Mouse (Mus musculus) gastrocnemius, adult 8-10 months (tissue): Measurements from ENCODE around the gene Rpap2. TPM values are rescaled to one million over a fixed set of nuclear protein-coding genes. Genes with fewer than 3 reads are reported as not detected.

Experiments used
- DNase-seq, 2 experiments: peaks; one replicate each; pipeline ENCODE4 v3.0.0; 2022; ENCODE audit warnings: low spot score in 2 of 2
- total RNA-seq, 4 experiments: library from RNA; stranded (reverse); gene quantifications; 2 replicates each; pipeline ENCODE4 v1.2.4; 2022

Rpap2 gene
- 10 to 100 TPM; 10.2 to 16.1 (median 12.3) TPM for total RNA-seq

GRCm38 (mm10) chr5:107597301-107598077 lies at the start of gene Rpap2, which contains the start of gene Glmn:
TSS of gene Rpap2 (plus strand) at chr5:107597373.
TSS of gene Glmn (minus strand) at chr5:107597888.
- DNase-seq, result peak; percentile 61 to 77

GRCm38 (mm10) chr5:107547955-107548354 lies 49.2 kb upstream of the Rpap2 start:
- no peak for DNase-seq

GRCm38 (mm10) chr5:107548444-107548843 lies 48.7 kb upstream of the Rpap2 start:
- DNase-seq, result no peak

DNA sequence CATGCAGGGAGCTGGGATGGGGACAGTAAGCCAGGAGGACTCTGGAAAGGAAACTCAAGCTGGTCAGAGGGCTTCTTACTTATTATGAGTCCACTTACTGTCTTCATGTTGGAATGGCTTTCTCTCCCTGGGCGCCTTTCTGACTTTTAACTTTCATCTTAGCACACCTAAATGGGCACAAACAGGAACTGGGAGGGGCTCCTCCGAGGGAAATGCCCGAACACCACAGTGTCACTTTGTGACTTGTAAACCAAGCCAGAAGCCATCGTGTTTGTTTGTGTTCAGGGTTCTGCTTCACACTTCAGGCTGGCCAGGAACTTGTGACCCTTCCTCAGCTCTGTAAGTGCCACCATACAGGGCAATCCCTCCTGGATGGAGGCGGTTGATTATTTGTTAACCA lies 42.8 kb upstream of the Rpap2 start:
- DNase-seq, result no peak

DNA sequence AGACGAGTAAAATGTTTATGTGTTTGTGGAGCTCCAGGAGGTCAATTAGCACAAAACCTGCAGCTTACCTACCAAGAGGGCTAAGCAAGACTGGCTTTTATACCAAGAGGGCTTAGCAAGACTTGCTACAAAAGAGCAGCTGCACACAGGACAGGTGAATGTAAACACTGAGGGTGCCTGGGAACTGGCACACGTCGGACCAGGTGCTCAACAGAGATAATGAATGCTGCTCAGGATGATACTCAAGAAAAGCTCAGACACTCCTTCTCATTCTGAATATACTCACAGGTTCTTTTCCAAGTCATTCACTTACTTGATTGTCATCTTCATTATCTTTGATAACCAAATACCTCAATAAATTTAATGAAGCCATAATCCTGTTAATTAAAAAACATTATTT lies 40.2 kb upstream of the Rpap2 start:
- no peak for DNase-seq

DNA sequence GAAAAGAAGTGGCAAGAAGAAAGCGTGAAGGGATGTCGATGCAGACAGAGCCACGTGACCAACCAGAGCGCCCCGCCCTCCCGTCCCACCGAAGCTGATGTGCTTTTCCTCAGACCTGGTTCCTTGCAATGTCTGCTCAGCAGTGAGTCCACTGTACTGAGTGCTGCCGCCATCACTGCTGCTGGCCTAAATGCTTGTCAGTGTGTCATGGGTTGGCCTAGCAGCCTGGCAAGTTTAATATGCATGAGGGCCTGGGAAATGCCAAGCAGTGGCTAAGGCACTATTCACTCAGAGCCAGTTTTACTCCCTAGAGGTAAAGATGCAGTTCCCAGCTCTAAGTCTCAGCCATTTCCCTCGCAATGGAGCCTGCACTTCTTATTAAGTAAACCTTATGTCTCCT lies 28.0 kb upstream of the Rpap2 start:
- no peak for DNase-seq

DNA sequence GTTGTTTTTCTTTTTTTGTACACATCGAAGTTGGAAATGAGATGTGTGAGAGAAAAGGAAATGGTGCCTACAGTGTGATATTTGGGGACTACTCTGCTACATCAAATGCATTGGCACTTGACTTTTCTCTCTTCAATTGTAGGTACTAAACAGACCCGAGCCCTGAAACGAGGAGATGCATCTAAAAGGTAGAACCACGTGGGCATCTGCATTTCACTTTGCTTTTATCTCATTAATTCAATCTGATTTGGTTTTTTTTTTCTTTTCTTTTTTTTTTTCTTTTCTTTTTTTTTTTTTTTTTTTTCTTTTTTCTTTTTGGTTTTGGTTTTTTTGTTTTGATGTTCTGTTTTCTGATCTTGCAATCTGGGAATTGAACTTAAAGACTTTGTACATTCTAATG lies 1.2 kb downstream of the Rpap2 start:
- DNase-seq, result no peak

DNA sequence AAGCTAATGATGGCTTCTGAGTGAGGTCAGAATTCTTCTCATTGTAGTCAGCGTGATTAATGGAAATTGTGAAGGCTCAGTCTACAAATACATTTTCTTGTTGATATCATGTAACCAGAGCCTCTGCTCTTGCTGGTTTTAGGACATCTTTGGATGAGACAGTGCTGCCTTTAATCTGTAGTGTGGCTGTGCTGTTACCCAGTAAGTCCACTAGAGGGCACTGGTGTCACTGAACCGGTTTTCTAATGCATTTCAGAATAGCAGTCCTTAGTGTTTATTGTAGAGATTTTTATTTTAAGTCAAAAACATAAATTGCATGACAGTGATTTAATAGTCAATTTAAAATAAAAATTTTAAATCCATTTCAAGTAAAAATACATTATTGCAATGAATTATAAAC lies 14.1 kb downstream of the Rpap2 start:
- DNase-seq, result peak in 1 of 2 experiments; percentile 9

- DNase-seq, result no peak
Measured at GRCm38 (mm10) chr5:107617986-107618385, 20.8 kb downstream of the Rpap2 start.

- DNase-seq, result no peak
Measured at GRCm38 (mm10) chr5:107621327-107621726, 24.2 kb downstream of the Rpap2 start.

GRCm38 (mm10) chr5:107633651-107634050 lies 36.5 kb downstream of the Rpap2 start:
- DNase-seq, result no peak

DNA sequence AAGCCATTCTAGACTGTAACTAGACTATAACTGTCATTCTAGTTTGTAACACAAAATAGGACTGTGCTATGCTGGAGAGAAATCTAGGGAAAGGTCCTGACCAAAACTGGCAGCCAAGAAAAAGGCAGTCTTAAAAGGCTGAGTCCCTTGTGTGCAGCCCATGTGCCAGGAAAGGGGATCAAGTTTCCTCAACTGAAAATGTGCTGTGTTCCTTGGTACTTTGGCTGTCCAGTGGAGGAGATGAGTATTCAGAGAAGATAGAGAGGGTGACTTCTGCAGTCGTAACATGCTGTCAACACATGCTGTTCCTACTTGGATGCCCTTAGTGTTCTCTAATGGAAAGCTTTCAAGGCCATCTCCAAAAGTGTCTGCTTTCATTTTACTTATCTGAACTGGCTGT lies 39.9 kb downstream of the Rpap2 start:
- DNase-seq, result no peak

GRCm38 (mm10) chr5:107638366-107638765 lies 41.2 kb downstream of the Rpap2 start:
- no peak for DNase-seq

GRCm38 (mm10) chr5:107644595-107644994 lies 47.4 kb downstream of the Rpap2 start:
- DNase-seq, result no peak

- no peak for DNase-seq
Measured at GRCm38 (mm10) chr5:107645935-107646334, 48.8 kb downstream of the Rpap2 start.

DNA sequence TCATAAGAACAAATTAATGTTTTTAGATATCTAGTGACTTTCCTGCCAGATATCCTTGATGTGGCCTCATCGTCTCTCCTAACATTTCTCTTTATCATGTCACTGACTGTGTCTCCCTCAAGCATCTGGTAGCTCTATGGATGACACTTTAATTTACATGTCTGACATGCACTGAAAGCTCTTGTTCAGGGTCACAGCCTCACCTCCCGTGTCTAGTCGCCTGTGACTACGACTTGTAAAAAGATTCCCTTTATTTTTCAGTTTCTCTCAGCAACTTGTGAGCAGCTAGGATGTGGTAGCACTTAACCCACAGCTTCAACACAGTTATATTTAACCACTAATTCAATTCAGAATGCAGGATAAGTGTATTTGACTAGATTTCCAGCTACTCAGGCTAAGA lies 50.4 kb downstream of the Rpap2 start:
- DNase-seq, result no peak

DNA sequence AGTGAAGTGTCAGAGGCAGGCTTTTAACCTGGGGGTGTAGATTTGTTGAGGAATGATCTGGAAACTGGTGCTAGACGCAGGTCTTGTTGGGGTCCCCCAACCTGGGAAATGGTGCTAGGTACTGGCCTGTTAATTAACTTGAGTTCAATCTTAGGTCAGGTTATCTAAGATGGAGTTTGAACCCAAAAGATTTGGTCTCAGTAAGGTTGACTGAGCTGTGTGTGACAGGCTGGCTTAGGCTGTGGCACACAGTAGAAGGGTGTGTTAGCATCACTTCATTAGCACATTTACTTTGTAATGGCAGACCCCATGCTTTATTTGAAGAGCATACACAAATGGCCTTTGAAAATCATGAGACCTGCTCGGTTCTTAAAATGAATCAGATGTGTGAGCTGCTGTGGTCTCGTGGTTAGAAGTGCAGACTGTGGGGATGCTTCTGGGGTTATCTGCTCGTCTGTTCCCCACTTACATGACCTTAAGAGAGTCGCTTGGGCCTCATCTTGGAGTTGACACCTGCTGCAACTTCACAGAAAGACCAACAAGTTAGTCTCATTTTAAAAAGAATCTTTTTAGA lies 51.5 kb downstream of the Rpap2 start:
- no peak for DNase-seq

GRCm38 (mm10) chr5:107649680-107650079 lies 52.5 kb downstream of the Rpap2 start:
- DNase-seq, result no peak

DNA sequence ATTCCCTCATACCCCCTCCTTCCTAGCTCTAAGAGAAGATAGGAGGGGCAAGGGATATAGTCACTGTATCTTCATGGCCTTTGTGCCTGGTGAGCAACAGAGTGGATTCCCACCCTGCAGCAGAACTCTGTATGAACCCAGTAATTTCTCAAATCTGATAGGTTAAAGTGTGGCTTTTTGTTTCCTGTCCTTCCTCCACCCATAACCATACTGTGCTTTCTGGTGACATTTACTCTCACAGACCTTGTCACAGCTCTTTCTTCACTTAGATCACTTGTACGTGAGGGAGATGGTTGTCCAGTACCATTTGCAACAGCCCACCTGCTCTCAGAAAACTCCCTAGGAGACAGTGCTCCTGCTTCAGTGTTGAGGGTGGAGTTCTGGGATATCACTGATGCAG lies 53.3 kb downstream of the Rpap2 start:
- no peak for DNase-seq

DNA sequence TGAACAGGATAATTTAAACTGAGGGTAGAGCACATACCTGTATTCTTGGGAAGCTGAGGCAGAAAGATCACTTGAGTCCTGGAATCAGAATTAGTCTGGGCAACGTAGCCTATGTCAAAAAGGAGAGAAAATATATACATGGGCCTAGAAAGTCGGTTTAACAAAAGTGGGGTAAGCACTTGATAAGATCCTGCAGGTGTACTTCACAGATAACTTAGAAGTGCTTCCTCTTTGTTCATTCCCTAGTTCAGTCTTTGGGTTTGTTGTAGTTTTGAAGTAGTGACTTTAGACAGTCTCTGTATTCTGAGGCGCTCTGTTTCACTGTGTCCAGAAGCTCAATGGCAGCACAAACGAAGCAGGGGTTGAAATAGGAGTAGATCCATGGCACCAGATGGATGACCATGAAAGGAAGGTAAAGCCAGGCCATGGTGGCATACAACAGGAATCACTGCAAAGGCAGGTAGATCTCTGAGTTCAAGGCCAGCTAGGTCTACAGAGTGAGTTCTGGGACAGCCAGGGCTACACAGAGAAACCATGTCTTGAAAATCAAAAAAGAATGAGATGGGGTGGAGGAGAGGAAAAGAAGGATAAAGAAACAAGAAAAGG lies 55.0 kb downstream of the Rpap2 start:
- no peak for DNase-seq

GRCm38 (mm10) chr5:107678392-107678791 lies 81.2 kb downstream of the Rpap2 start:
- no peak for DNase-seq

GRCm38 (mm10) chr5:107681300-107681699 lies 84.1 kb downstream of the Rpap2 start:
- DNase-seq, result no peak

DNA sequence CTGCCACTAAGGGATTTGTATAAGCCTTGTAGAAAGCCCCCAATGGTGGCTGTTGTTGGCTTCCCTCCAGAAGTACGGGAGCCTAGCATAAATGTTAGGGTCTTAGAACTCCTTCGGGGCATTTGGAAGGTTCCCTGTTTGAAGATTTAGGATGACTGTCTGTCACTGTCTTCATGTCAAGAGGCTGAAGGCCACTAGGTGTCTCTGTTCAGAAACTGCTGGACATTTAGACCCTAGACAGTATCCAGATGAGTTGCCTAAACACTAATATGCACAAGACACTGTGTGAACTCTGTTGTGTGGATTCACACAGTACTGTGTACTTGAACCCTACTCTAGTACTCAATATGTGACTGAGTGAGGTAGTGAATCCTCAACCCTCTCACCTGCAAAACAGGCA lies 87.2 kb downstream of the Rpap2 start:
- DNase-seq, result no peak
